Mouse (Mus musculus) lung, embryonic 14.5 days (tissue): ENCODE measurements around the gene Mcl1. TPM values are rescaled to one million over a fixed set of nuclear protein-coding genes. Genes with fewer than 3 reads are reported as not detected.
A peak's percentile ranks its signal among the peaks of the same experiment; 100 is the strongest.
"Not testable (repeated sequence)": the region's sequence is repeated elsewhere in the genome, so short reads cannot be mapped to it uniquely, and the experiment has no call there.

ENCODE experiments used
- ATAC-seq: fragments of 200-750 bp; cut with Nextera tagmentation; 2 replicates; pipeline ENCODE4 v1.8.0; 2017; ENCODE audit warnings: mild to moderate bottlenecking, moderate TSS enrichment, moderate library complexity; ENCODE audit not compliant: insufficient read depth
- DNase-seq: peaks from one replicate; pipeline ENCODE4 v3.0.0-alpha.2; 2015
- H3K27ac ChIP-seq: fragments of 300-500 bp; sonication (generic); 2 replicates; pipeline ENCODE4 v1.5.1; 2014; ENCODE audit warnings: low read depth, mild to moderate bottlenecking, moderate library complexity
- H3K27me3 ChIP-seq: fragments of 300-500 bp; sonication (generic); 2 replicates; pipeline ENCODE4 v1.6.1; 2014; ENCODE audit warnings: low read length, control low read depth; ENCODE audit not compliant: insufficient read depth
- H3K36me3 ChIP-seq: fragments of 300-500 bp; sonication (generic); 2 replicates; pipeline ENCODE4 v1.6.1; 2014; ENCODE audit warnings: control low read depth; ENCODE audit not compliant: insufficient read depth
- H3K4me1 ChIP-seq: fragments of 300-500 bp; sonication (generic); 2 replicates; pipeline ENCODE4 v1.6.1; 2014; ENCODE audit warnings: antibody characterized with exemption, control low read depth; ENCODE audit not compliant: insufficient read depth
- H3K4me2 ChIP-seq: fragments of 300-500 bp; sonication (generic); 2 replicates; pipeline ENCODE4 v1.6.1; 2014; ENCODE audit warnings: mild to moderate bottlenecking
- H3K4me3 ChIP-seq: fragments of 300-500 bp; sonication (generic); 2 replicates; pipeline ENCODE4 v1.5.1; 2014; ENCODE audit warnings: low read depth, low read length
- H3K9ac ChIP-seq: fragments of 300-500 bp; sonication (generic); 2 replicates; pipeline ENCODE4 v1.6.1; 2014
- H3K9me3 ChIP-seq: fragments of 300-500 bp; sonication (generic); 2 replicates; pipeline ENCODE4 v1.6.1; 2016; ENCODE audit warnings: low read depth, low read length, control low read depth
- CTCF ChIP-seq: IDR thresholded peaks from 2 replicates; pipeline ENCODE4 v1.5.1; 2016; ENCODE audit warnings: antibody characterized with exemption, low read depth
- WGBS: fragments of 180-500 bp; shearing (Covaris S2); extraction: QIAGEN DNeasy Blood & Tissue Kit; methylation state at CpG from one replicate; pipeline ENCODE4 v1.1.7; 2014; 5-methylcytosine and 5-hydroxymethylcytosine counted together
- polyA plus RNA-seq: library from polyadenylated mRNA; unstranded; fragments of >200 nt; fragmentation: Nextera tagmentation; extraction: Ambion mirVana; gene quantifications from 2 replicates; pipeline ENCODE4 v1.2.1, GENCODE M21; 2014

Mcl1 gene
- 82.3 and 83.2 TPM in 2 replicates for polyA plus RNA-seq

DNA sequence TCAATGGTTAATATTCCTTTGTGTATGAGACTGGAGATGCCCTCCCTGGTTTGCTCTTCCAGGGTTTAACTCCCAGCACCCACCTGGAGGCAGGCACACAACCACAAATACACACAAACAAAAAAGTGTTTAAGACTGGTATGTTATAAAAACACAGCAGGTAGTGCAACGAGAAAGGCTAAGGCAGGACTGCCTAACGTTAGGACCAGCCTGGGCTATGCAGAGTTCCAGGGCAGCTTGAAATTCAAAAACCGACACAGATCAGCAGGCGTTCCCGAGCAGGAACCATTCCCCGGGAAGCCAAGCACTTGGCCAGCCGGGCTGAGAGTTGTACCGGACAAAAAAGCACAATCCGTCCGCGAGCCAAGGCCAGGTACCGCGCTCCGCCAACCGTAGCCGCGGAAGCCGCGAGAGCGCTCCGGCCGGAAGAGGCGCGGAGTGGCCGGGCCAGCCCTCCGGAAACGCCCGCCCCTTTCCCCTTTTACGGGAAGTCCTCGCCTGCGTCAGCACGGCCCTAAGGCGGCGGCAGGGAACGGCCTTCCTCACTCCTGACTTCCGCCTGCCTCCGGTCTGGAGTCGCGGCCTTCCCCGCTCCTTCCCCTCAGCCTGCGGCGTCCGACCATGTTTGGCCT is at the start of gene Mcl1:
Mcl1 (plus strand) TSS at position 553 of the 632 bp plus-strand sequence.
- under 1% methylated on average over 42 of the region's 43 CpGs for WGBS
- Histone ChIP-seq H3K27ac (peak within 1 kb of the TSS; percentile 99), H3K9ac (peak within 1 kb of the TSS; percentile 100)

DNA sequence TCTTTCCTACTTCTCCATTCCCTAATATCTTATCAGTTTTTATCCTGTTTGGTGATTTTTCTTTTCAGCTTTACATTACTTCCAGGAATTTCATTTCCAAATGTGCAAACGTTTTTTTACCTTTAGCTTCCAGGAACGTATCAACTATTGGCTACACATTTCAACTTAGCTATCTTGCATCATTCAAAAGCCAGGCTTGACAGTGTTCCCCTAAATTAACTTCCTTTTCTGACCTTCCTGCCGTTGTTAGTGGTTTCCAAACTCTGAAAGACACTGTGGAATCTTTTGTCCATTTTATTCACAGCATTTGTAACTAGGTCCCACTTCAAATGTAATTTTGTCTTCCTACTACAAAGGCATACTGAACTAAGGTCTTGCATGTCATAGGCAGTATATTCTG is 49.4 kb upstream of the Mcl1 start:
- H3K4me1 ChIP-seq = no peaks in the 10 kb centered on the region
- 59% methylated on average over 3 of the region's 3 CpGs for WGBS
- no peak for DNase-seq
- no peaks in the 10 kb centered on the region for H3K9me3 ChIP-seq
- H3K36me3 ChIP-seq = peaks cover 38% of the 10 kb centered on the region
- H3K4me3 ChIP-seq = no peak overlapping the region
- H3K27ac ChIP-seq = no peak overlapping the region
- no peak overlapping the region for H3K4me2 ChIP-seq
- TF ChIP-seq CTCF = no peak
- no peak overlapping the region for H3K9ac ChIP-seq
- H3K27me3 ChIP-seq = no peaks in the 10 kb centered on the region
- ATAC-seq = no peak

More for the DNA sequence above, at the start of gene Mcl1:
- Histone ChIP-seq H3K9me3 (no peaks in the 10 kb centered on the region), H3K4me1 (peaks cover 17% of the 10 kb centered on the region), H3K4me3 (peak within 1 kb of the TSS; percentile 99), H3K4me2 (peak within 1 kb of the TSS; percentile 69), H3K36me3 (peaks cover 33% of the 10 kb centered on the region), H3K27me3 (no peaks in the 10 kb centered on the region)
- TF ChIP-seq CTCF = no peak; the same call in 1 of the 2 replicates
- DNase-seq (peak; percentile 98), ATAC-seq (peak; percentile 97)

DNA sequence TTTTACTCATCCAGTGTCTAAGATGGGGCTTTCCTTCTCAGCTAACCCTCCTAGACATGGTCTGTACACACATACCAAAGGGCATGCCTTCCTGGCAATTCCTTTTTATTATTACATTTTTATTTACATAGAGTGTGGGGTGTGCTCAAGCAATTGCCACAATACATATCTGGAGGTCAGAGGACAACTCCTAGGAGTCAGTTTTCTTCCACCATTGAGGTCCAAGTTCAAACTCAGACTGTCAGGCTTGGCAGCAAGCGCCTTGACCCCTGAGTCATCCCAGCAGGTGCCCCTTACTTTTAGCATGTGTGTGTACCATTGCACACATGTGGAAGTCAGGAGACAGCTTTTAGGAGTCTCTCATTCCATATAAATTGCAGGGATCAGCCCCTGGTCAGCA is 44.6 kb upstream of the Mcl1 start:
- no peak for TF ChIP-seq CTCF
- Histone ChIP-seq H3K27me3 (no peaks in the 10 kb centered on the region), H3K9me3 (no peaks in the 10 kb centered on the region), H3K36me3 (peaks cover 41% of the 10 kb centered on the region), H3K4me3 (no peak overlapping the region), H3K4me2 (no peak overlapping the region), H3K27ac (no peak overlapping the region), H3K9ac (no peak overlapping the region), H3K4me1 (no peaks in the 10 kb centered on the region)
- DNase-seq (no peak), ATAC-seq (no peak)
- WGBS = 100% methylated on average over 1 of the region's 1 CpGs

DNA sequence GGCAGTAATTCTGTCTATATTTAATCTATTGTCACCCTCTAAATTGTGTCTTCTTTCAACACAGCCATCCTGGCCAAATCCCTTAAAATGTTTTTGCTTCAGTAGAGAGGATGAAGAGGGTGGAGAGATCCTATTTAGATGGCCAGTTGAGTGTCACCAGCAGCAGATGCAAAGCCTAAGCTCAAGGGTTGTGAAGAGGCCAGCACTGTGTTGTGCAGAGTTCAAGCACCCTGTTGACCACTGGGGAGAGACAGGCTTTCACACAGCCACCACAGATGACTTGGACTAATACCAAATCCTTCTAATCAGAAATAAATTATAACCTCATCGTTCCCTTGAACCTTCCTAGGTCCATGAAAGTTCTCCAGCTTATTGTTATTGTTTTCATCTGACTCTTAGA is 40.1 kb upstream of the Mcl1 start:
- Histone ChIP-seq H3K9me3 (no peaks in the 10 kb centered on the region), H3K9ac (no peak overlapping the region), H3K27me3 (no peaks in the 10 kb centered on the region), H3K4me1 (no peaks in the 10 kb centered on the region), H3K27ac (no peak overlapping the region), H3K4me2 (no peak overlapping the region), H3K36me3 (peaks cover 28% of the 10 kb centered on the region), H3K4me3 (no peak overlapping the region)
- no peak for ATAC-seq
- no peak for DNase-seq
- TF ChIP-seq CTCF = no peak
- WGBS = 58% methylated on average over 1 of the region's 1 CpGs

DNA sequence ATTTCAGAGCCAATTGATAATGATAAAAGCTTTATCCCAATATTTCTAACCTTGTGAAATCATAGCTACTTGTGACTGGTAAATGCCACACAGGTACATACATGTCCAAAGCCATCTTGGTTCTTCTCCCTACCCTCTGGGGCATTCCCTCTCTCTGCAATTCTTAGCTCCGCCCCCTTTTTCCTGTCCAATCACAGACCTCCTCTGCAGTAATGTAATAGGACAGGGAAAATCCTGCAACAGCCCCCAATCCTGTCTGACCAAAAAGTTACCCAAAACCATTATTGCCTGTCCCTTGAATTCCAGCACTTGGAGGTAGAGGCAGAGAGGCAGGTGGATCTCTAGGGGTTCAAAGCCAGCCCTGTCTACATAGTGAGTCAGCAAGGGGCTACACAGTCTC is 37.3 kb upstream of the Mcl1 start:
- no peak overlapping the region for H3K27ac ChIP-seq
- H3K4me2 ChIP-seq = no peak overlapping the region
- no peaks in the 10 kb centered on the region for H3K9me3 ChIP-seq
- H3K36me3 ChIP-seq = peaks cover 23% of the 10 kb centered on the region
- H3K4me1 ChIP-seq = no peaks in the 10 kb centered on the region
- no peak for TF ChIP-seq CTCF
- no peak for DNase-seq
- WGBS = 69% methylated on average over 1 of the region's 1 CpGs
- H3K4me3 ChIP-seq = no peak overlapping the region
- H3K9ac ChIP-seq = no peak overlapping the region
- no peaks in the 10 kb centered on the region for H3K27me3 ChIP-seq
- no peak for ATAC-seq

DNA sequence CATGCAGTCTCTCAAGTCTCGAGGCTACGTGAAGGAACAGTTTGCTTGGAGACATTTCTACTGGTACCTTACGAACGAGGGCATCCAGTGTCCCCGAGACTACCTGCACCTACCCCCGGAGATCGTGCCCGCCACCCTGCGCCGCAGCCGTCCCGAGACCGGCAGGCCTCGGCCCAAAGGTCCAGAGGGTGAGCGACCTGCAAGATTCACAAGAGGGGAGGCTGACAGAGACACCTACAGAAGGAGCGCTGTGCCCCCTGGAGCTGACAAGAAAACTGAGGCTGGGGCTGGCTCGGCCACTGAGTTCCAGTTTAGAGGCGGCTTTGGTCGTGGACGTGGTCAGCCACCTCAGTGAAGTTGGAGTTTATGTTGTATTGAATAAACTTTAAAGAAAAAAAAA is 36.2 kb upstream of the Mcl1 start:
- WGBS = 92% methylated on average over 20 of the region's 20 CpGs

DNA sequence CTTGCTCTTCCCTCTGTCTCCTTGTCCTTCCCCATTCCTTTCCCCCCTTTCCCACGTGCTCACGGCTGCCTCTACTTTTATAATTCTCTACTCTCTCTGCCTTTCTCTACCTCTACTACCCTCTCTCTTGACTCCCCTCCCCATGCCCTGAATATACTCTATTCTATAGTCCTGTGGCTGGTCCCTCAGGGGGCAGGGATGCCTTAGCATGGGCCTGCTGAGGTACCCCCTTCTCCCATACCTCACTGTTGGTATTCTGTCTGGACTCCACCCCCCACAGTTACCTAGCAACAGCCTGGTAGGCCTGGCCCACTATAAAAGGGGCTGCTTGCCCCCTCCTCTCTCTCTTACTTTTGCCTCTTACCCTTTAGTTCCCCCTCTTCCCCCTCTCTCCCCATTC is 35.0 kb upstream of the Mcl1 start:
- DNase-seq (no peak), ATAC-seq (no peak)
- H3K9me3 ChIP-seq = no peaks in the 10 kb centered on the region
- peaks cover 26% of the 10 kb centered on the region for H3K36me3 ChIP-seq
- TF ChIP-seq CTCF = no peak
- H3K27me3 ChIP-seq = no peaks in the 10 kb centered on the region
- 51% methylated on average over 2 of the region's 2 CpGs for WGBS
- no peak overlapping the region for H3K4me2 ChIP-seq
- no peaks in the 10 kb centered on the region for H3K4me1 ChIP-seq
- no peak overlapping the region for H3K9ac ChIP-seq
- H3K27ac ChIP-seq = no peak overlapping the region
- no peak overlapping the region for H3K4me3 ChIP-seq

More for the DNA sequence above, 36.2 kb upstream of the Mcl1 start:
- H3K4me1 ChIP-seq, ATAC-seq, H3K27ac ChIP-seq, H3K9ac ChIP-seq, H3K9me3 ChIP-seq, H3K27me3 ChIP-seq, DNase-seq, H3K4me2 ChIP-seq, H3K4me3 ChIP-seq: not testable (repeated sequence)
- peaks cover 23% of the 10 kb centered on the region for H3K36me3 ChIP-seq

DNA sequence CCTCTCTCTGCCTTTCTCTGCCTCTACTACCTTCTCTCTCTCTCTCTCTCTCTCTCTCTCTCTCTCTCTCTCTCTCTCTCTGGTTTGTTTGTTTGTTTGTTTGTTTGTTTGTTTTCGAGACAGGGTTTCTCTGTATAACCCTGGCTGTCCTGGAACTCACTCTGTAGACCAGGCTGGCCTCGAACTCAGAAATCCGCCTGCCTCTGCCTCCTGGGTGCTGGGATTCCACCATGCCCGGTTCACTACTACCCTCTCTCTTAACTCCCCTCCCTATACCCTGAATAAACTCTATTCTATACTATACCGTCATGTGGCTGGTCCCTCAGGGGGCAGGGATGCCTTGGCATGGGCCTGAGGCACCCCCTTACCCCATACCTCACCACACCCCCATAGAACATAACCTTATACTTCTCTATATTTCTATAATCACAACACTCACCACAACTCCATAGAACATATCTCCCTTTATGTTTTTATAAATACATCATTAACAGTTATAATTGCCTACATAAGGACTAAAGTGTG is 34.5 kb upstream of the Mcl1 start:
- Histone ChIP-seq H3K36me3 (peaks cover 31% of the 10 kb centered on the region), H3K9ac (peak overlapping the region; percentile 41), H3K4me2 (peak overlapping the region; percentile 56), H3K4me3 (peak overlapping the region; percentile 55), H3K27ac (peak overlapping the region; percentile 81)
- not testable (repeated sequence) for H3K4me1 ChIP-seq, H3K27me3 ChIP-seq, DNase-seq, H3K9me3 ChIP-seq
- ATAC-seq = 0 out of 2 replicates have a peak, but pooled peaks have one; percentile 3
- 59% methylated on average over 5 of the region's 5 CpGs for WGBS
